Mouse (Mus musculus) kidney, adult 18-20 months (tissue): ENCODE data around the gene Gal3st2b.
"Not testable (repeated sequence)": the region's sequence is repeated elsewhere in the genome, so short reads cannot be mapped to it uniquely, and the experiment has no call there.

Experiments used
- DNase-seq: peaks from one replicate; pipeline ENCODE4 v3.0.0; 2021

Gal3st2b gene

GRCm38 (mm10) chr1:93918011-93918410, at the start of gene Gal3st2b:
Gene Gal3st2b, plus strand, starts transcription at chr1:93918311.
- not testable (repeated sequence) for DNase-seq

GRCm38 (mm10) chr1:93871594-93872105, 46.5 kb upstream of the Gal3st2b start:
- not testable (repeated sequence) for DNase-seq

DNA sequence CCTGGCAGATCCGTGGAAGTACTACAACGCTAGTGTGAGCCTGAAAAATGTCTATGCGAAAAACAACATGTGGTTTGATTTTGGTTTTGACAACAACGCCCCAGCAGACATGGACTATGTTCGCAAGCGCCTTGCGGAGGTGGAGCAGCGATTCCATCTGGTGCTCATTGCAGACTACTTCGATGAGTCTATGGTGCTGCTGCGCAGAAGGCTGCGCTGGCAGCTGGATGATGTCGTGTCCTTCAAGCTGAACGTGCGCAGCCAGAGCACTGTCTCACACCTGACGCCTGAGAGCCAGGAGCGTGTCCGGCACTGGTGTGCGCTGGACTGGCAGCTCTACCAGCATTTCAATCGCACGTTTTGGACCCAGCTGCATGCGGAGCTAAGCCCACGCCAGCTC, 43.7 kb upstream of the Gal3st2b start:
- not testable (repeated sequence) for DNase-seq

DNA sequence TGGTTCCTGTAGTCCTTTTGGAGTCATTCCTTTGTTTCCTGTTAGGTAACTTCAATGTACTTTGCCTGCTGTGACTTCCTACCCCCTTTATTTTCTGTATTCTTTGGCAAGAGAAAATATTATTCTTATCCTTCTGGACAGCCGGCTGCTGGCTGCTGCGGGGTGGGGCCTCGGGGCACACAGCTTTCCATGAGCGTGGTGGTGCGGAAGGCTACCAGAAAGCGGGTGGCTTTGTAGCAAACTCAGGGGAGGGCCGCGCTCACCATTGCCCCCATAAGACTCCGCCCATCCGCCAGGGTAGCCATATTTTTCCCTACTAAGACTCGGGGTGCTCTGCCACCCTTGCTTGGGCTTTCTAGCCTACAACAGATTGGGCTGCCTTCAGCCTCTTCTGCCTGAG, 36.3 kb upstream of the Gal3st2b start:
- not testable (repeated sequence) for DNase-seq

DNA sequence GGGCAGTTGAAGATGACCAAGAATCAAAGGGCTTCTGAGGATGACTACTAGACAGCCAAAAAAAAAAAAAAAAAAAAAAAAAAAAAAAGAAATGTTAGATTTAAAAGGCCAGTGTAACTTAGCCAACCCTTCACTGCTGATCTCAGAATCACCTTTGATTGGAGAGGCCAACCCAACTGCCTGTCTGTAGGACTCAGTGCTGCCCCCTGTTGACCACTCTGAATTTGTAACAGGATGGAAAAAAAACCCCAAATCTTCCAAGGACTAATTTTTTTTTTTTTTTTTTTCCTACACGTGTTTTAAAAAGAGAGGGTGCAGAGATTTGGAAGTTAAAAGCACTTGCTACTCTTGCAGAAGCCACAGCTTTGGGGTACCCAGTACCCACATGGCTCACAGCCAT, 27.2 kb upstream of the Gal3st2b start:
- DNase-seq: not testable (repeated sequence)

GRCm38 (mm10) chr1:93897395-93897794, 20.7 kb upstream of the Gal3st2b start:
- not testable (repeated sequence) for DNase-seq

GRCm38 (mm10) chr1:93901291-93901690, 16.8 kb upstream of the Gal3st2b start:
- not testable (repeated sequence) for DNase-seq

GRCm38 (mm10) chr1:93906690-93907089, 11.4 kb upstream of the Gal3st2b start:
- not testable (repeated sequence) for DNase-seq

DNA sequence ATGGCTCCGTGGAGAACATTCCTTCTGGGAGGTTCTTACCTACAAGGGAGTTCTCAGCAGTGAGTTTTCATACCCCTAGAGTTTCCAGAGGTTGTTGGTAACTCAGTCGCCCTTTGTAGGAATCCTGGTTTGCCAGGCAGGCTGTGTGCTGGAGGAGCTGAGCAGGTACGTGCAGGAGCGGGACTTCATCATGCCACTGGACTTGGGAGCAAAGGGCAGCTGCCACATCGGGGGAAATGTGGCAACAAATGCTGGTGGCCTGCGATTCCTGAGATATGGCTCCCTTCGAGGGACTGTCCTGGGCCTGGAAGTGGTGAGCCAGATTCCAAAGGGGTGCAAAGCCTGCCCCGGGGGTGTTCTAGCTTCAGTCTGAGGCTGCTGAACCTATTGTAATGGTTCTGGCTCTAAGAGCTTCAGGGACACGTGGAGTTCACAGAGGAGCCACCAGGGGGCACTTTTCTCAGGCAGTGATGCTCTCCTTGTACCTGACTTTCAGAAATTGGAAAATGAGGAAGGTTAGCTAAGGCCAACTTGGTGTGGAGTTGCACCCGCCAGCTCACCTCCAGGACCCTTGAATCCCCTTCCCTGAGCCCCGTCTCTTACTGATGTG, 9.0 kb upstream of the Gal3st2b start:
- not testable (repeated sequence) for DNase-seq

GRCm38 (mm10) chr1:93911877-93912276, 6.2 kb upstream of the Gal3st2b start:
- not testable (repeated sequence) for DNase-seq

- not testable (repeated sequence) for DNase-seq
Measured at GRCm38 (mm10) chr1:93917160-93917559, 951 bp upstream of the Gal3st2b start.

- DNase-seq: not testable (repeated sequence)
Measured at GRCm38 (mm10) chr1:93918775-93919174, 664 bp downstream of the Gal3st2b start.

DNA sequence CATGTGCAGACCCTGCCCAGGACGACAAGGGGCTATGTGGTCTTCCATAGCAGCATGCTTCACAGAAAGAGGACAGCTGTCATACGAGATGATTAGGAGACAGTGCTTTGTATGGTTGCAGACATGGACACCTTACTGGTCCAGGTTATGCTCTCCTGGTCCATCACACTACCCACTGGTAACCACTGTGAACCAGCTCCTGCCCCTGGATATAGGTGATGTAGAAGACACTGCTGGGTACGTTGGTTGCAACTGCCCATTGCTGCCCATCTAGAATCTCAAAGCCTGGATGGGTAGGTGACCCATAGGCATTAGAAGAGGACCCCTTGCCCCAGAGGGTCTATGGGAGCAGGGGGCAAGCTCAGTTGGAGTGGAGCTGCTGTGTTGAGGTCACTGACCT, 1.2 kb downstream of the Gal3st2b start:
- not testable (repeated sequence) for DNase-seq

GRCm38 (mm10) chr1:93922609-93923008, 4.5 kb downstream of the Gal3st2b start:
- DNase-seq: not testable (repeated sequence)

DNA sequence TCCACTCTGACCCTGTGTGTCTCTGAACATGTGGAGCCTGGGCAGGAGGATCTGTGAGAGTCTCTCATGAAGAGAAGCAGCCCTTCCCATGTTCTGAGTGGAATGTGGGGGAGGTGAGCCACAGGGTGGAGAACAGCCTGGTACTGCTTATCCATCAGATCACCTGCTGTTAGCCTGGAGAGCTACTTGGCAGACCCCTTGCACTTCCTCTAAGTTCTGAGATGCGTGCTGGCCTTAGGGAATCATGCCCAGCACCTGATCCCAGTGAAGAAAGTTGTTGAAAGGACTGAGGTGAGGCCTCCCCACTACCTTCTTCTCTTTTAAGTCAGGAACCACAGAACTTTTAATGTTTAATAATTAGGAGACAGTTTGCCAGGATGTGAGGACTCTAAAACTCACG, 5.0 kb downstream of the Gal3st2b start:
- not testable (repeated sequence) for DNase-seq

- DNase-seq: not testable (repeated sequence)
Measured at GRCm38 (mm10) chr1:93935378-93935777, 17.3 kb downstream of the Gal3st2b start.

- not testable (repeated sequence) for DNase-seq
Measured at GRCm38 (mm10) chr1:93937807-93938206, 19.7 kb downstream of the Gal3st2b start.

GRCm38 (mm10) chr1:93938415-93938814, 20.3 kb downstream of the Gal3st2b start:
- not testable (repeated sequence) for DNase-seq

DNA sequence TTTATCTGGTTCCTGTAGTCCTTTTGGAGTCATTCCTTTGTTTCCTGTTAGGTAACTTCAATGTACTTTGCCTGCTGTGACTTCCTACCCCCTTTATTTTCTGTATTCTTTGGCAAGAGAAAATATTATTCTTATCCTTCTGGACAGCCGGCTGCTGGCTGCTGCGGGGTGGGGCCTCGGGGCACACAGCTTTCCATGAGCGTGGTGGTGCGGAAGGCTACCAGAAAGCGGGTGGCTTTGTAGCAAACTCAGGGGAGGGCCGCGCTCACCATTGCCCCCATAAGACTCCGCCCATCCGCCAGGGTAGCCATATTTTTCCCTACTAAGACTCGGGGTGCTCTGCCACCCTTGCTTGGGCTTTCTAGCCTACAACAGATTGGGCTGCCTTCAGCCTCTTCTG, 31.0 kb downstream of the Gal3st2b start:
- DNase-seq: not testable (repeated sequence)

GRCm38 (mm10) chr1:93966489-93966888, 48.4 kb downstream of the Gal3st2b start:
- DNase-seq: not testable (repeated sequence)

- DNase-seq: not testable (repeated sequence)
Measured at GRCm38 (mm10) chr1:93970380-93970779, 52.3 kb downstream of the Gal3st2b start.

- not testable (repeated sequence) for DNase-seq
Measured at GRCm38 (mm10) chr1:93970797-93971196, 52.7 kb downstream of the Gal3st2b start.

GRCm38 (mm10) chr1:93975764-93976163, 57.7 kb downstream of the Gal3st2b start:
- DNase-seq: not testable (repeated sequence)

- not testable (repeated sequence) for DNase-seq
Measured at GRCm38 (mm10) chr1:93978287-93978686, 60.2 kb downstream of the Gal3st2b start.

GRCm38 (mm10) chr1:93980932-93981331, 62.8 kb downstream of the Gal3st2b start:
- not testable (repeated sequence) for DNase-seq
